8 mouse cellular contexts compared by ENCODE assay signal in genomic region chr1:155416701-155417677, GRCm38 (mm10). TPM values are rescaled to one million over a fixed set of nuclear protein-coding genes. Genes with fewer than 3 reads are reported as not detected.
DNase-seq lines count a peak whose midpoint lies in the region; ATAC-seq and TF ChIP-seq lines count a peak whose summit lies in the region.

Gene Xpr1 (minus strand): TSS chr1:155417415.

- intact Hi-C loops in left cerebral cortex, adult 2 months (cut with DNase I), result loop anchor here (2.0 to 5.0 kb wide), 3 partner anchors 75 to 122 kb away; no protein-coding TSS in a partner anchor

- TF ChIP-seq CTCF in hindbrain, postnatal 0 days (IDR thresholded peaks at IDR 0.05; ENCODE audit: low read depth), result peak; percentile 11; the same call in 1 of the 2 replicates
- no peak; the same call in 1 of the 2 replicates for TF ChIP-seq CTCF in left cerebral cortex, adult 2 months (IDR thresholded peaks at IDR 0.05)

- H3K9me3 ChIP-seq in hindbrain, postnatal 0 days (ENCODE audit: low read length), result no peaks in the 10 kb centered on the region

- H3K4me3 ChIP-seq in hindbrain, postnatal 0 days (ENCODE audit: low read length), result peak within 1 kb of the TSS; percentile 88
- H3K4me3 ChIP-seq in left cerebral cortex, adult 2 months, result peak within 1 kb of the TSS; percentile 87

- peak; percentile 95 for DNase-seq in T-cell, adult 2 months (ENCODE audit: low spot score)
- peak; percentile 91 to 97 for DNase-seq in cerebellum, postnatal 36 days
- DNase-seq in gastrocnemius, adult 18-20 months (ENCODE audit: low spot score), result peak; percentile 95
- peak; percentile 98 for DNase-seq in hindbrain, postnatal 0 days (ENCODE audit: low spot score)
- peak; percentile 95 for DNase-seq in left cerebral cortex, adult 2 months (ENCODE audit: extremely low spot score in 1 of 2, low spot score in 2 of 2)
- peak; percentile 94 for DNase-seq in right cerebral cortex, adult 2 months (ENCODE audit: low spot score in 2 of 2)
- DNase-seq in urinary bladder, postnatal 14 days (ENCODE audit: low spot score), result peak; percentile 95

- under 1% methylated on average over 75 of the region's 82 CpGs for WGBS in hindbrain, postnatal 0 days

- H3K36me3 ChIP-seq in hindbrain, postnatal 0 days (ENCODE audit: insufficient read depth, low read length), result no peaks in the 10 kb centered on the region

- H3K4me2 ChIP-seq in hindbrain, postnatal 0 days (ENCODE audit: low read depth, low read length), result peak within 1 kb of the TSS; percentile 55

- H3K9ac ChIP-seq in hindbrain, postnatal 0 days (replicated peaks; ENCODE audit: low read length), result peak within 1 kb of the TSS; percentile 86

- ATAC-seq in hindbrain, postnatal 0 days, result peak; percentile 98
- ATAC-seq in megakaryocyte, adult 5-6 weeks (ENCODE audit: poor library complexity, severe bottlenecking), result peak; percentile 85

- H3K27me3 ChIP-seq in hindbrain, postnatal 0 days (ENCODE audit: insufficient read depth, low read length), result no peaks in the 10 kb centered on the region

- peak within 1 kb of the TSS; percentile 89 for H3K27ac ChIP-seq in hindbrain, postnatal 0 days
- peak within 1 kb of the TSS; percentile 89 for H3K27ac ChIP-seq in left cerebral cortex, adult 2 months

- H3K4me1 ChIP-seq in hindbrain, postnatal 0 days (ENCODE audit: insufficient read depth, low read length), result no peaks in the 10 kb centered on the region

RNA-seq across cellular contexts. Expression of gene Xpr1, which starts in this region (rescaled TPM):
- total RNA-seq in gastrocnemius, adult 18-20 months (2021), result 10 to 100 TPM; 76.3 to 80.7 TPM
- total RNA-seq in hindbrain, postnatal 0 days (2014; rRNA removed), result 107 and 126 TPM in 2 replicates
- 28.5 and 33.8 TPM in 2 replicates for polyA plus RNA-seq in hindbrain, postnatal 0 days (2015; fragmentation: Nextera tagmentation; extraction: Ambion mirVana)
- total RNA-seq in left cerebral cortex, adult 2 months (2021), result 10 to 100 TPM; 86.1 to 89.4 TPM
- total RNA-seq in megakaryocyte, adult 5-6 weeks (2015), result 67.5 and 69.2 TPM in 2 replicates
- 31.5 and 38.9 TPM in 2 replicates for total RNA-seq in megakaryocyte, adult 5-6 weeks (2017)

Comparison
In these comparisons a context has a peak if more than half of its experiments do, and no peak if none do; other contexts are left out.
1. Peak in every context shown above with its lines: DNase-seq, ATAC-seq, H3K4me3 ChIP-seq and H3K27ac ChIP-seq.